Mouse (Mus musculus) midbrain, embryonic 12.5 days (tissue): ENCODE results near the gene Cog1. TPM values are rescaled to one million over a fixed set of nuclear protein-coding genes. Genes with fewer than 3 reads are reported as not detected.
"Not testable (repeated sequence)": the region's sequence is repeated elsewhere in the genome, so short reads cannot be mapped to it uniquely, and the experiment has no call there.

Source experiments
- ATAC-seq: fragments of 200-750 bp; cut with Nextera tagmentation; 2 replicates; pipeline ENCODE4 v1.8.0; 2017; ENCODE audit warnings: low read depth, moderate TSS enrichment, moderate library complexity; ENCODE audit not compliant: low FRiP score
- H3K27ac ChIP-seq: fragments of 300-500 bp; sonication (generic); replicated peaks from 2 replicates; pipeline ENCODE4 v1.5.1; 2016; ENCODE audit warnings: mild to moderate bottlenecking
- H3K27me3 ChIP-seq: fragments of 300-500 bp; sonication (generic); 2 replicates; pipeline ENCODE4 v1.6.1; 2016; ENCODE audit warnings: mild to moderate bottlenecking
- H3K36me3 ChIP-seq: fragments of 300-500 bp; sonication (generic); 2 replicates; pipeline ENCODE4 v1.6.1; 2016
- H3K4me1 ChIP-seq: fragments of 300-500 bp; sonication (generic); 2 replicates; pipeline ENCODE4 v1.6.1; 2016
- H3K4me2 ChIP-seq: fragments of 300-500 bp; sonication (generic); replicated peaks from 2 replicates; pipeline ENCODE4 v1.6.1; 2016; ENCODE audit warnings: mild to moderate bottlenecking, moderate library complexity
- H3K4me3 ChIP-seq: fragments of 300-500 bp; sonication (generic); 2 replicates; pipeline ENCODE4 v1.5.1; 2016; ENCODE audit warnings: mild to moderate bottlenecking
- H3K9ac ChIP-seq: fragments of 300-500 bp; sonication (generic); replicated peaks from 2 replicates; pipeline ENCODE4 v1.6.1; 2016; ENCODE audit warnings: mild to moderate bottlenecking, moderate library complexity
- H3K9me3 ChIP-seq: fragments of 300-500 bp; sonication (generic); 2 replicates; pipeline ENCODE4 v1.6.1; 2016; ENCODE audit warnings: mild to moderate bottlenecking
- WGBS: fragments of 180-500 bp; shearing (Covaris S2); methylation state at CpG from one replicate; pipeline ENCODE4 v1.1.7; 2016; 5-methylcytosine and 5-hydroxymethylcytosine counted together
- polyA plus RNA-seq: library from polyadenylated mRNA; unstranded; fragments of >200 nt; fragmentation: Nextera tagmentation; extraction: Ambion mirVana; gene quantifications from 2 replicates; pipeline ENCODE4 v1.2.1, GENCODE M21; 2016

Gene Cog1
- polyA plus RNA-seq, 1 experiment from 2014 or later, result 39.6 TPM

DNA sequence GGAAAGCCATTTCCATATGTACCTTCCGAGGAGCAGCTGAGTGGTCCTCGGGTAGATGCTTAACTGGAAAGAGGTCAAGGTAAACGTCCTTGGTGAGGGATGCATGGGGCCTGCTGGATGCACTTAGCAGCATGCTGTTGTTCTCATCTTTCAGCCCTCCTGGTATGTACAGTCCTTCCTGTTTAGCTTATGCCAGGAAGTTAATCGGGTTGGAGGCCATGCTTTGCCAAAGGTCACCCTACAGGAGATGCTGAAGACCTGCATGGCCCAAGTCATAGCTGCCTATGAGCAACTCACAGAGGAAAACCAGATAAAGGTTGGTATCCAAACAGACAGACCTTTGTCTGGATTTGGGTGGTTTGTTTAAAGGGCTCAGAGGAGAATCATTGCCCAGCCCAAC lies 8.3 kb downstream of the Cog1 start:
- H3K9me3 ChIP-seq, result no peaks in the 10 kb centered on the region
- 84% methylated on average over 4 of the region's 4 CpGs for WGBS
- H3K4me1 ChIP-seq, result 0 out of 2 replicates have a peak, but pooled peaks cover 2% of the 10 kb centered on the region
- no peak overlapping the region for H3K4me3 ChIP-seq
- H3K4me2 ChIP-seq, result no peak overlapping the region
- no peak overlapping the region for H3K9ac ChIP-seq
- no peak overlapping the region for H3K27ac ChIP-seq
- no peak for ATAC-seq
- no peaks in the 10 kb centered on the region for H3K27me3 ChIP-seq
- H3K36me3 ChIP-seq, result peaks cover 98% of the 10 kb centered on the region

DNA sequence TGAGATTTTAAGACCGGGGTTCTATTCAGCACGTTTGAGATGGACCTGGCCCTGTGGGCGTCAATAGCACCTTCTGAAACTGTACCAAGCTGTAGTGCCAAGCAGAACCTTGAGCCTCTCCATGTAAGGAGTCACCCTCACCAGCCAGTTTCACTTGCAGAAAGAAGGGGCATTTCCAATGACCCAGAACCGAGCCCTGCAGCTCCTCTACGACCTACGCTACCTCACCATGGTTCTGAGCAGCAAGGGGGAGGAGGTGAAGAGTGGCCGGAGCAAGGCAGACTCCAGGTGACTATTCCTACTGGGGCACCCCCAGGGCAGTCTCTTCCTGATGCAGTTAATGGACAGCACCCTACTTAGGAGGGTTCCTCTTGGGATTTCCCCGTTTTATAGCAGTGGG lies 9.3 kb downstream of the Cog1 start:
- no peaks in the 10 kb centered on the region for H3K27me3 ChIP-seq
- no peak overlapping the region for H3K27ac ChIP-seq
- no peak for ATAC-seq
- H3K36me3 ChIP-seq, result peaks cover 97% of the 10 kb centered on the region
- H3K9me3 ChIP-seq, result no peaks in the 10 kb centered on the region
- 88% methylated on average over 8 of the region's 8 CpGs for WGBS
- H3K4me2 ChIP-seq, result no peak overlapping the region
- no peak overlapping the region for H3K9ac ChIP-seq
- no peak overlapping the region for H3K4me3 ChIP-seq
- H3K4me1 ChIP-seq, result no peaks in the 10 kb centered on the region

DNA sequence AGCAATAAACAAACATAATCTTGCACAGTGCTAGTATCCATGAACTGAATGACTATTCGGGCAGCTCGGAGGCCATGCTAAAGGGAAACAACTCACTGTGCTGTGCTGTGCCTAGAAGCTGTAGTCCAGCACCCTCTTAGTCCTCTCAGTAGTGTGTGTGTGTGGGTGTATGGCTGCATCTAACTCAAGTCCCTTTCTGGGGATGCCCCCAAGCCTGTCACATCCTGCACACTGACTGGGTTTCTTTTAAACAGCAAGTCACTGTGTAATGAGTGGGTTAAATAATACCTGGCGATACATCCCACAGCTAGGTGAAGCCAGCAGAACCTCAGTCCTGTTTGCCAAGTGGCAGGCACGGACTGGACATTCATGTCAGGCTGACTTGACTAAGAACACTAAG lies 9.8 kb downstream of the Cog1 start:
- Histone ChIP-seq H3K27ac (no peak overlapping the region), H3K36me3 (peaks cover 97% of the 10 kb centered on the region)

GRCm38 (mm10) chr11:113660213-113660612 lies 11.2 kb downstream of the Cog1 start:
- ATAC-seq, H3K4me3 ChIP-seq, H3K4me2 ChIP-seq, H3K4me1 ChIP-seq, H3K9ac ChIP-seq, H3K9me3 ChIP-seq, H3K27ac ChIP-seq, H3K27me3 ChIP-seq: not testable (repeated sequence)
- peaks cover 90% of the 10 kb centered on the region for H3K36me3 ChIP-seq
- WGBS, result 96% methylated on average over 3 of the region's 3 CpGs

More for the DNA sequence above, 9.8 kb downstream of the Cog1 start:
- H3K4me3 ChIP-seq, result no peak overlapping the region
- H3K4me2 ChIP-seq, result no peak overlapping the region
- H3K9me3 ChIP-seq, result no peaks in the 10 kb centered on the region
- H3K27me3 ChIP-seq, result no peaks in the 10 kb centered on the region
- H3K9ac ChIP-seq, result no peak overlapping the region
- no peak for ATAC-seq
- 94% methylated on average over 4 of the region's 4 CpGs for WGBS
- no peaks in the 10 kb centered on the region for H3K4me1 ChIP-seq

GRCm38 (mm10) chr11:113660940-113661339 lies 12.0 kb downstream of the Cog1 start:
- Histone ChIP-seq H3K9ac (no peak overlapping the region), H3K4me1 (no peaks in the 10 kb centered on the region), H3K27me3 (no peaks in the 10 kb centered on the region), H3K4me3 (no peak overlapping the region), H3K36me3 (peaks cover 83% of the 10 kb centered on the region), H3K27ac (no peak overlapping the region), H3K4me2 (no peak overlapping the region), H3K9me3 (no peaks in the 10 kb centered on the region)
- ATAC-seq, result no peak
- 93% methylated on average over 11 of the region's 11 CpGs for WGBS

DNA sequence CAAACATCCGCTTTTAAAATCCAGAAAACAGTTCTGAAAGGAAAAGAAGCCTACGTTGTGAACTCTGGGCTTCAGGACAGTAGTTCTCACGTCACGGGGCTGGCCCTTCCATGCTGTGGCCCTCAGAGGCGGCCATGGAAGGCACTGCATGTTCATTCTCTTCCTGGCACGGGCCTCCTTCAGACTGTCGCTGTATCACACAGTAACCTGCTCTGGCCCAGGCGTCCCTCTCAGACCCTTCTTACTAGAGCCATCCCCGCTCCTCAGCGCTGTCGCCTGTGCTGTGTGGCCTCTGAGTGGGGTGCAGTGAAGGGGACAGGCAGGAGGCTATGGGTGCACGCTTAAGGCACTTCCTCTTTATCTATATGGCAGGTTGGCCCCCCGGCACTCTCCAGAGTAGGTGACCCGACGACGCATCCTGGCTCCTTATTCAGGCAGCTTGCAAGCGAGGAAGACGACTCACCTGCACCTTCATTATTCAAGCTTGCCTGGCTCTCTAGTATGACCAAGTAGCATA lies 12.9 kb downstream of the Cog1 start:
- H3K27me3 ChIP-seq, result no peaks in the 10 kb centered on the region
- no peak for ATAC-seq
- H3K9ac ChIP-seq, result no peak overlapping the region
- H3K4me3 ChIP-seq, result no peak overlapping the region
- no peak overlapping the region for H3K4me2 ChIP-seq
- 92% methylated on average over 18 of the region's 18 CpGs for WGBS
- no peaks in the 10 kb centered on the region for H3K9me3 ChIP-seq
- no peak overlapping the region for H3K27ac ChIP-seq
- no peaks in the 10 kb centered on the region for H3K4me1 ChIP-seq
- peaks cover 73% of the 10 kb centered on the region for H3K36me3 ChIP-seq

DNA sequence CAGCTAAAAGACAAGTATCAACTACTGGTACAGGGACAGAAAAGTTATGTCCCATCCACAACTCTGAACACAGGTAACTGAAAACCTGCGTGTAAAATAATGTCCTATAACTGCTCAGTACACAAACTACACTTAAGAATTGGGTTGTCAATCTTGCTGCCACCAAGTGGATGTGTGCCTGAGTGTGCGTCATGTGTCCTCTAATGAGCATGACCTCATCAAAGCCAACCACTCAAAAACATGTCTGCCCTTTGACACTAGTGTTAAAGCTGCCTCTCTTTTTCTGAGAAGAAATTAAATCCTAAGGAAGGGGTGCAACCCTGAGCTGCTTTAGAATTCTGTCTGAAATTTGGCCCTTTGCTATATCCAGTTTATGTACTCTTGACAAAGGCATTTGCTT lies 15.3 kb downstream of the Cog1 start:
- H3K9me3 ChIP-seq, result no peaks in the 10 kb centered on the region
- H3K27ac ChIP-seq, result no peak overlapping the region
- peaks cover 56% of the 10 kb centered on the region for H3K36me3 ChIP-seq
- H3K9ac ChIP-seq, result no peak overlapping the region
- H3K4me3 ChIP-seq, result no peak overlapping the region
- no peaks in the 10 kb centered on the region for H3K4me1 ChIP-seq
- ATAC-seq, result no peak
- no peaks in the 10 kb centered on the region for H3K27me3 ChIP-seq
- WGBS, result 65% methylated on average over 2 of the region's 2 CpGs
- H3K4me2 ChIP-seq, result no peak overlapping the region

DNA sequence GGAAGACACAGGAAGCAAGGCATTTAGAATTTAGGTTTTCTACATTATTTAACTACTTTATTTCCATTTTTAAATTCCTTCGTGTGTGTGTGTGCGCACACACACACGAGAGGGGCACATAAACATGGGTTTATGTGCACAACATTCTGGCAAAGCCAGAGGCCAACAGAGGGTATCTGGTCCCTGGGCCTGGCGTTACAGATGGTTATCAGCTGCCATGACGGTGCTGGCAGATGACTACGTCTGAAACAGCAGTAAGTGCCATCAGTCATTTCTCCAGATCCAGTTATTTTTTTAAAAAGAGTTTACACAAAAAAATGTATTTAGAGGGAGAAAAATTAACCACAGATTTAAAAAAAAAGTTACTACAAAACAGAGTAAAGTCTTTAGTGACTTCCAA lies 17.2 kb downstream of the Cog1 start:
- ATAC-seq, result no peak
- 89% methylated on average over 6 of the region's 6 CpGs for WGBS
- H3K36me3 ChIP-seq, result peaks cover 48% of the 10 kb centered on the region

GRCm38 (mm10) chr11:113666648-113667047 lies 17.7 kb downstream of the Cog1 start:
- H3K36me3 ChIP-seq, result peaks cover 47% of the 10 kb centered on the region
- H3K9ac ChIP-seq, result no peak overlapping the region
- no peak overlapping the region for H3K27ac ChIP-seq
- no peaks in the 10 kb centered on the region for H3K27me3 ChIP-seq
- no peak for ATAC-seq
- H3K9me3 ChIP-seq, result no peaks in the 10 kb centered on the region
- H3K4me2 ChIP-seq, result no peak overlapping the region
- WGBS, result 68% methylated on average over 10 of the region's 10 CpGs
- no peak overlapping the region for H3K4me3 ChIP-seq
- no peaks in the 10 kb centered on the region for H3K4me1 ChIP-seq

More for the DNA sequence above, 17.2 kb downstream of the Cog1 start:
- Histone ChIP-seq H3K27ac (no peak overlapping the region), H3K9ac (no peak overlapping the region), H3K4me2 (no peak overlapping the region), H3K27me3 (no peaks in the 10 kb centered on the region), H3K4me1 (no peaks in the 10 kb centered on the region), H3K9me3 (no peaks in the 10 kb centered on the region), H3K4me3 (no peak overlapping the region)

DNA sequence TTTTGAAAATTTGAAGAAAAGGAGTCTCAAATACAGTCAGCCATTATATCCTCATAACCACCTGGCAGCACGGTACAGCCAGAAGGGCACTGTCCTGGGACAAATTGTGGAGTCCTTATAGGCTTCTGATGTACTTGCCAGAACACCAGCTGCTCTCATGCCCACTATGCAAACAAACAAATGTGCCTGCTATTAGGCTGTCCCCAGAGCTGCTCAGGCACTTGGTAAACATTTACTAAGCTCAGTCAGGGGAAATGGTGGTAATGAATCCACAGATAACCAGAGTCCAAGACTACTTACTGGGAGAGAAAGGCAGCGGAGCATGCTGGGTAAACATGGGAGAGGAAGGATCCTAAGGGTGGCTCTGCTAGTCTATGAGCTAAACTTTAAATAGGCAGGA lies 18.2 kb downstream of the Cog1 start:
- no peak overlapping the region for H3K4me3 ChIP-seq
- H3K36me3 ChIP-seq, result peaks cover 47% of the 10 kb centered on the region
- no peak for ATAC-seq
- H3K27ac ChIP-seq, result no peak overlapping the region
- 82% methylated on average over 2 of the region's 2 CpGs for WGBS
- H3K27me3 ChIP-seq, result no peaks in the 10 kb centered on the region
- H3K9me3 ChIP-seq, result no peaks in the 10 kb centered on the region
- no peak overlapping the region for H3K4me2 ChIP-seq
- no peak overlapping the region for H3K9ac ChIP-seq
- no peaks in the 10 kb centered on the region for H3K4me1 ChIP-seq

DNA sequence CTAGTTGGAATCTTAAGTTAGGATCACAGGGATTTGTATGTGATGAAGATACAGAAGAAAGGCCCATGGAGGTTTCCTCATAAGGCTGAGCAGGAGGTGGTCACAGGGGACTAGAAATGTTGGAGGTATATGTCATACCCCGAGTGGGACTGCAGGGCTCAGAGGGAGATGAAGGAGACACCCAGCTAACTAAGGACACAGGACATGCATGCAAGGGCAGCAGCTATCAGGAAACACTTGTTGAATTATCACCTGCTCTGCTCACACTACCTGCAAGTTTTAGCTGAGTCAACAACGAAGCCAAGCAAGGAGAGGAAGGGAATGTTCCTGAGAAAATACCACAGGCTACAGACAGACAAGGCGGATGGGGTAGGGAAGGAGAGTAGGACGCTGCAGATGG lies 18.7 kb downstream of the Cog1 start:
- H3K9ac ChIP-seq, result no peak overlapping the region
- 91% methylated on average over 4 of the region's 4 CpGs for WGBS
- no peaks in the 10 kb centered on the region for H3K4me1 ChIP-seq
- H3K27ac ChIP-seq, result no peak overlapping the region
- ATAC-seq, result no peak
- H3K4me3 ChIP-seq, result no peak overlapping the region
- H3K4me2 ChIP-seq, result no peak overlapping the region
- H3K27me3 ChIP-seq, result no peaks in the 10 kb centered on the region
- no peaks in the 10 kb centered on the region for H3K9me3 ChIP-seq
- H3K36me3 ChIP-seq, result peaks cover 47% of the 10 kb centered on the region

DNA sequence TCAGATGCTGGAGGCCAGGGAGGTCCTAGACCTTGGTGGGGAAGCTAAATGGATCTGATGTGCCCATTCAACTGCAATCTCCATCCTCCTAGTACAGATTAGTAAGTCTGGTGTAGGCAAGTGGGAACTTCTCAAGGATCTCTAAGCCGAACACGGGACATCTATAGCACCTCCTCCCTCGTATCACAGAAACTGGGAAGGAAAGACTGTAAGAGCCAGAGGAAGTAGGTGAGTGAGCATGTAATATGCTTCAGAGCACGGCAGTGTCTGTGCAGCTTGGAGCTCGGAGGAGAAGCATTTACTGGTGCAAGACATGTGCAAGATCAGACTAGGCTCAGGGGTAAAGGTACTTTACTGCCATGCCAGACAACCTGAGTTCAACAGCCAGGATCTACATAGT lies 19.9 kb downstream of the Cog1 start:
- H3K36me3 ChIP-seq, result peaks cover 48% of the 10 kb centered on the region
- 95% methylated on average over 5 of the region's 5 CpGs for WGBS

DNA sequence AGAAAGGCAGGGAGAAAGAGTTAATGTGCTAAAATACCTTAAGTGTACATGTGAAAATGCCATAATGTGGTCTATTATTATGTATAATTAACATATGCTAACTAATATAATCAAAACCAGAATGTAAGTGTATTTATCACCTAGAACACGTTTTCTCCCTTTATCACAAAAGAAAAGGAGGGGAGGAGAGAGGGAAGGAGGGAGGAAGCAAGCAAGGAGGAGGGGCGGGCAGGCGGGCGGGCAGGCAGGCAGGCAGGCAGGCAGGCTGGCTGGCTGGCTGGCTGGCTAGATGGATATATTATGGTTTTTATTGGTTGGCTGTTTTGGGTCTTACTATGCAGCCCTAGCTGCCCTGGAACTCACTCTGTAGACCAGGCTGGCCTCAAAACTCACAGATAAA lies 20.7 kb downstream of the Cog1 start:
- 94% methylated on average over 4 of the region's 4 CpGs for WGBS
- H3K4me3 ChIP-seq, result no peak overlapping the region
- H3K9ac ChIP-seq, result no peak overlapping the region
- H3K9me3 ChIP-seq, result no peaks in the 10 kb centered on the region
- ATAC-seq, result no peak
- H3K4me1 ChIP-seq, result no peaks in the 10 kb centered on the region
- H3K27me3 ChIP-seq, result no peaks in the 10 kb centered on the region
- no peak overlapping the region for H3K27ac ChIP-seq
- H3K4me2 ChIP-seq, result no peak overlapping the region
- H3K36me3 ChIP-seq, result peaks cover 43% of the 10 kb centered on the region

More for the DNA sequence above, 19.9 kb downstream of the Cog1 start:
- no peak overlapping the region for H3K27ac ChIP-seq
- H3K4me2 ChIP-seq, result no peak overlapping the region
- no peak overlapping the region for H3K4me3 ChIP-seq
- no peak overlapping the region for H3K9ac ChIP-seq
- no peak for ATAC-seq
- no peaks in the 10 kb centered on the region for H3K4me1 ChIP-seq
- H3K9me3 ChIP-seq, result no peaks in the 10 kb centered on the region
- no peaks in the 10 kb centered on the region for H3K27me3 ChIP-seq
